Mouse (Mus musculus) liver, adult 2 months (tissue): ENCODE results near the gene Itk. TPM values are rescaled to one million over a fixed set of nuclear protein-coding genes. Genes with fewer than 3 reads are reported as not detected.

ENCODE experiments used
- DNase-seq: peaks from one replicate; pipeline ENCODE4 v3.0.0-alpha.2; 2011; ENCODE audit warnings: low read depth, low spot score; ENCODE audit errors: extremely low read depth
- H3K27ac ChIP-seq: fragments of 200-500 bp; replicated peaks from 2 replicates; pipeline ENCODE4 v1.5.1; 2012; ENCODE audit warnings: low read depth, mild to moderate bottlenecking, control low read depth, inconsistent platforms, low read length; ENCODE audit not compliant: insufficient read depth
- H3K27me3 ChIP-seq: fragments of 200-500 bp; 2 replicates; pipeline ENCODE4 v1.6.1; 2012; ENCODE audit warnings: mild to moderate bottlenecking, moderate library complexity, low read length, inconsistent platforms; ENCODE audit not compliant: control insufficient read depth, insufficient read depth
- H3K36me3 ChIP-seq: fragments of 200-500 bp; 2 replicates; pipeline ENCODE4 v1.6.1; 2012; ENCODE audit warnings: low read length, inconsistent platforms; ENCODE audit not compliant: control insufficient read depth, insufficient read depth
- H3K4me1 ChIP-seq: fragments of 200-500 bp; 2 replicates; pipeline ENCODE4 v1.6.1; 2011; ENCODE audit warnings: low read length; ENCODE audit not compliant: control insufficient read depth, insufficient read depth
- H3K4me3 ChIP-seq: fragments of 200-500 bp; 2 replicates; pipeline ENCODE4 v1.5.1; 2011; ENCODE audit warnings: low read depth, mild to moderate bottlenecking, control low read depth, low read length, moderate library complexity; ENCODE audit not compliant: insufficient read depth
- H3K79me2 ChIP-seq: fragments of 200-500 bp; 2 replicates; pipeline ENCODE4 v1.6.1; 2012; ENCODE audit warnings: inconsistent platforms, mild to moderate bottlenecking, low read length, moderate library complexity; ENCODE audit not compliant: control insufficient read depth, insufficient read depth
- H3K9ac ChIP-seq: fragments of 200-500 bp; 2 replicates; pipeline ENCODE4 v1.6.1; 2012; ENCODE audit warnings: low read depth, mild to moderate bottlenecking, control low read depth, inconsistent platforms, low read length
- CTCF ChIP-seq: fragments of 200-500 bp; IDR thresholded peaks from 2 replicates; pipeline ENCODE4 v1.5.1; 2011; ENCODE audit warnings: low read depth, low read length, control low read depth
- POLR2A ChIP-seq: fragments of 200-500 bp; IDR thresholded peaks from 2 replicates; pipeline ENCODE4 v1.6.1; 2011; ENCODE audit warnings: low read length, control low read depth; ENCODE audit not compliant: insufficient read depth; ENCODE audit errors: extremely low read depth
- WGBS: fragments of 180-500 bp; shearing (Covaris S2); methylation state at CpG from one replicate; pipeline ENCODE4 v1.1.7; 2018; 5-methylcytosine and 5-hydroxymethylcytosine counted together
- polyA plus RNA-seq: library from polyadenylated mRNA; depleted of rRNA; stranded (reverse); fragments of >200 nt; gene quantifications from 2 replicates; pipeline ENCODE4 v1.2.3, GENCODE M21; 2012
- total RNA-seq: library from RNA; depleted of rRNA; stranded (reverse); fragments of >200 nt; gene quantifications from 2 replicates; pipeline ENCODE4 v1.2.3, GENCODE M21; 2014

Itk gene
- total and polyA plus RNA-seq, 2 experiments = 0.22 to 0.46 TPM

GRCm38 (mm10) chr11:46290988-46291405, 98.3 kb downstream of the Itk start:
- Histone ChIP-seq H3K4me3 (no peak overlapping the region), H3K4me1 (peaks cover 3% of the 10 kb centered on the region; the same call in 1 of the 2 replicates), H3K27me3 (no peaks in the 10 kb centered on the region), H3K36me3 (no peaks in the 10 kb centered on the region), H3K79me2 (no peaks in the 10 kb centered on the region), H3K9ac (no peak overlapping the region), H3K27ac (no peak overlapping the region)
- no peak for TF ChIP-seq POLR2A
- TF ChIP-seq CTCF = peak; percentile 15; the same call in 1 of the 2 replicates
- WGBS = 14% methylated on average over 10 of the region's 10 CpGs
- DNase-seq = peak; percentile 60

- DNase-seq = no peak
- H3K4me3 ChIP-seq = no peak overlapping the region
- H3K79me2 ChIP-seq = no peaks in the 10 kb centered on the region
- H3K9ac ChIP-seq = no peak overlapping the region
- 89% methylated on average over 9 of the region's 9 CpGs for WGBS
- no peaks in the 10 kb centered on the region for H3K36me3 ChIP-seq
- TF ChIP-seq POLR2A = no peak
- no peak for TF ChIP-seq CTCF
- H3K27me3 ChIP-seq = no peaks in the 10 kb centered on the region
- H3K27ac ChIP-seq = no peak overlapping the region
- H3K4me1 ChIP-seq = peaks cover 3% of the 10 kb centered on the region; the same call in 1 of the 2 replicates
Observed at GRCm38 (mm10) chr11:46289561-46289960, 99.8 kb downstream of the Itk start.

GRCm38 (mm10) chr11:46289022-46289421, 100.3 kb downstream of the Itk start:
- no peak overlapping the region for H3K4me3 ChIP-seq
- no peaks in the 10 kb centered on the region for H3K36me3 ChIP-seq
- no peak overlapping the region for H3K27ac ChIP-seq
- no peak overlapping the region for H3K9ac ChIP-seq
- H3K27me3 ChIP-seq = no peaks in the 10 kb centered on the region
- H3K79me2 ChIP-seq = no peaks in the 10 kb centered on the region
- H3K4me1 ChIP-seq = peaks cover 3% of the 10 kb centered on the region; the same call in 1 of the 2 replicates
- DNase-seq = no peak
- TF ChIP-seq CTCF (no peak), POLR2A (no peak)
- 93% methylated on average over 4 of the region's 4 CpGs for WGBS

- no peak for DNase-seq
Observed at GRCm38 (mm10) chr11:46288091-46288490, 101.2 kb downstream of the Itk start.

GRCm38 (mm10) chr11:46286803-46287202, 102.5 kb downstream of the Itk start:
- peak; percentile 34 for DNase-seq

More at GRCm38 (mm10) chr11:46288091-46288490, 101.2 kb downstream of the Itk start:
- 83% methylated on average over 5 of the region's 5 CpGs for WGBS
- Histone ChIP-seq H3K4me1 (peaks cover 3% of the 10 kb centered on the region; the same call in 1 of the 2 replicates), H3K9ac (no peak overlapping the region), H3K27ac (no peak overlapping the region), H3K79me2 (no peaks in the 10 kb centered on the region), H3K27me3 (no peaks in the 10 kb centered on the region), H3K4me3 (no peak overlapping the region), H3K36me3 (no peaks in the 10 kb centered on the region)
- TF ChIP-seq POLR2A (no peak), CTCF (no peak)

GRCm38 (mm10) chr11:46283800-46284199, 105.5 kb downstream of the Itk start:
- no peak for DNase-seq
- H3K9ac ChIP-seq = no peak overlapping the region
- no peak for TF ChIP-seq POLR2A
- TF ChIP-seq CTCF = no peak
- no peaks in the 10 kb centered on the region for H3K79me2 ChIP-seq
- H3K36me3 ChIP-seq = no peaks in the 10 kb centered on the region
- no peak overlapping the region for H3K4me3 ChIP-seq
- no peak overlapping the region for H3K27ac ChIP-seq
- H3K4me1 ChIP-seq = no peaks in the 10 kb centered on the region
- 92% methylated on average over 6 of the region's 6 CpGs for WGBS
- no peaks in the 10 kb centered on the region for H3K27me3 ChIP-seq

More at GRCm38 (mm10) chr11:46286803-46287202, 102.5 kb downstream of the Itk start:
- Histone ChIP-seq H3K79me2 (no peaks in the 10 kb centered on the region), H3K9ac (no peak overlapping the region), H3K4me1 (peaks cover 3% of the 10 kb centered on the region; the same call in 1 of the 2 replicates), H3K27me3 (no peaks in the 10 kb centered on the region), H3K36me3 (no peaks in the 10 kb centered on the region), H3K4me3 (no peak overlapping the region), H3K27ac (no peak overlapping the region)
- no peak for TF ChIP-seq CTCF
- WGBS = 55% methylated on average over 6 of the region's 6 CpGs
